Mouse (Mus musculus) erythroblast, embryonic 14.5 days (primary cell): ENCODE results near the gene Car9.

ENCODE experiments used
- GATA1 ChIP-seq: IDR thresholded peaks from 2 replicates; pipeline ENCODE4 v1.6.1; 2012; ENCODE audit warnings: low read length, inconsistent platforms, mixed read lengths
- TAL1 ChIP-seq: IDR thresholded peaks from 3 replicates; pipeline ENCODE4 v1.6.1; 2012; ENCODE audit warnings: low read length, inconsistent platforms, mixed read lengths

GRCm38 (mm10) chr4:43513791-43514190, 7.0 kb downstream of the Car9 start:
- no peak for TF ChIP-seq TAL1
- no peak for TF ChIP-seq GATA1
